Mouse (Mus musculus) kidney, postnatal 14 days (tissue): Measurements from ENCODE around the gene Mamstr.
A peak's percentile ranks its signal among the peaks of the same experiment; 100 is the strongest.

ENCODE experiments used
- DNase-seq: peaks from one replicate; pipeline ENCODE4 v3.0.0; 2022; ENCODE audit warnings: mixed read lengths

Gene Mamstr

GRCm38 (mm10) chr7:45628364-45629294, 11.1 kb upstream of the Mamstr start:
- peak; percentile 93 for DNase-seq

- DNase-seq = no peak
Measured at GRCm38 (mm10) chr7:45630064-45630907, 9.5 kb upstream of the Mamstr start.

GRCm38 (mm10) chr7:45632499-45632898, 7.3 kb upstream of the Mamstr start:
- peak; percentile 54 for DNase-seq

GRCm38 (mm10) chr7:45634946-45635681, 4.7 kb upstream of the Mamstr start:
- DNase-seq = peak; percentile 50

- peak; percentile 82 for DNase-seq
Measured at GRCm38 (mm10) chr7:45635711-45636688, 3.8 kb upstream of the Mamstr start.

GRCm38 (mm10) chr7:45637710-45638109, 2.1 kb upstream of the Mamstr start:
- no peak for DNase-seq

GRCm38 (mm10) chr7:45638623-45639401, 965 bp upstream of the Mamstr start:
- DNase-seq = peak; percentile 95

GRCm38 (mm10) chr7:45640191-45640957, 597 bp downstream of the Mamstr start:
- peak; percentile 55 for DNase-seq

GRCm38 (mm10) chr7:45641391-45642040, 1.7 kb downstream of the Mamstr start:
- peak; percentile 43 for DNase-seq

- no peak for DNase-seq
Measured at GRCm38 (mm10) chr7:45642083-45642482, 2.3 kb downstream of the Mamstr start.

GRCm38 (mm10) chr7:45642503-45643255, 2.9 kb downstream of the Mamstr start:
- DNase-seq = no peak

GRCm38 (mm10) chr7:45643441-45644178, 3.8 kb downstream of the Mamstr start:
- peak; percentile 95 for DNase-seq

GRCm38 (mm10) chr7:45644183-45644582, 4.4 kb downstream of the Mamstr start:
- DNase-seq = no peak

GRCm38 (mm10) chr7:45644872-45645590, 5.3 kb downstream of the Mamstr start:
- no peak for DNase-seq

GRCm38 (mm10) chr7:45645591-45645971, 5.8 kb downstream of the Mamstr start:
- DNase-seq = no peak

GRCm38 (mm10) chr7:45646671-45647070, 6.9 kb downstream of the Mamstr start:
- DNase-seq = no peak

GRCm38 (mm10) chr7:45649351-45649750, 9.6 kb downstream of the Mamstr start:
- DNase-seq = no peak
